Mouse (Mus musculus) mature B cell (primary cell): ENCODE data around the gene Dlx6.

ENCODE experiments used
- in situ Hi-C: fragments of 300-500 bp; cut with MboI; formaldehyde crosslinking; loops from 2 replicates; pipeline ENCODE4 v1.14.3; 2019

Gene Dlx6

DNA sequence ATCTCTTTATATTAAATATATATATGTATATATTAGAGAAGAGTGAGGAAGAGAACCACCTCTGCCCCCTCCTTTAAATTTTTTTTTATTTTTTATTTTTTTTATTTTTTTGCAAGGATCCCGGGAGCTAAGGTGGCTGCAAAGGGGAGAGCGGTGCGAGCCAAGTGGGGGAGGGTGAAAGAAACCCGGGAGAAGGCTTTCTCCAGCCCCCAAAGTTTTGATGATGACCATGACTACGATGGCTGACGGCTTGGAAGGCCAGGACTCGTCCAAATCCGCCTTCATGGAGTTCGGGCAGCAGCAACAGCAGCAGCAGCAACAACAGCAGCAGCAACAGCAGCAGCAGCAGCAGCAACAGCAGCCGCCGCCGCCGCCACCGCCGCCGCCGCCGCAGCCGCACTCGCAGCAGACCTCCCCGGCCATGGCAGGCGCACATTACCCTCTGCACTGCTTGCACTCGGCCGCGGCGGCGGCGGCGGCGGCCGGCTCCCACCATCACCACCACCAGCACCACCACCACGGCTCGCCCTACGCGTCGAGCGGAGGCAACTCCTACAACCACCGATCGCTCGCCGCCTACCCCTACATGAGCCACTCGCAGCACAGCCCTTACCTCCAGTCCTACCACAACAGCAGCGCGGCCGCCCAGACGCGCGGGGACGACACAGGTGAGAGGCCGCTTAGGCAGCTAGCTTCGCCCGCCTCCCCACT is at the start of gene Dlx6:
Gene Dlx6 (plus strand): TSS at position 175 of the 711 bp plus-strand sequence.
- in situ Hi-C loops = no loop called here

DNA sequence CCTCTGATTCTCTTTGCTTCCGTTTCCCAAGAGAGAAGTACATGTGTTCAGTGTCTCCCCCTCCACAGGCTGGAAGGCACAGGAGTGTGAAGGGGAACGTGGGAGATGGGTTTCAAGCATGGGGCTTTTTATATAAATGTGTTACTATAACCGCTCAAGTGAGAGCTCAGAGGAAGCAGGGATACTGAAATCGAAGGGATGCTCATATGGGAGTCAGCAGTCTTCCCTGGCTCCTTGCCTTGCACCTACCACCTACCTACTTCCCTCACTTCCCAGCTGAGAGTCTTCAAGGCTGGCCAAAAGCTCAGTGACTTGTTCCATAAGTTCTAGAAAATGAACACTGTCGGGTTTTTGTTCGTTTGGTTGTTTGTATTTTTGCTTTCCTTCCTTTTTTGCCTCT is 46.3 kb upstream of the Dlx6 start:
- in situ Hi-C loops = no loop called here

- in situ Hi-C loops = no loop called here
Observed at GRCm38 (mm10) chr6:6818036-6818788, 44.9 kb upstream of the Dlx6 start.

- in situ Hi-C loops = no loop called here
Observed at GRCm38 (mm10) chr6:6819134-6819533, 44.0 kb upstream of the Dlx6 start.

DNA sequence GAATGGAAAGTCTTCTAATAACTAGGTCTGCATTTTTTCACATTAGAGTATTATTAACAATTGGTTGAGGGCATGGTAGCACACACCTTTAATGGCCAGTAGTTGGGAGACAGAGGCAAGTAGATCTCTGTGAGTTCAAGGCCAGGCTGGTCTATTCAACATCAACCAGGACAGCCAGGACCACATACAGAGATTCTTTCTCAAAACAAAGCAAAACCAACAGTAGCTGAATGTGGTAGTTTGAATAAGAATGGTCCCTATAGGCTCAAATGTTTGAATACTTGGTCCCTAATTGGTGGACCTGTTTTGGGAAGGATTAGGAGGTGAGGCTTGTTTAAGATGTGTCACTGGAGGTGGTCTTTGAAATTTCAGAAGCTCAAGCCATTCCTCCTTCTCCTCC is 37.8 kb upstream of the Dlx6 start:
- in situ Hi-C loops = no loop called here

GRCm38 (mm10) chr6:6826861-6827260 is 36.3 kb upstream of the Dlx6 start:
- in situ Hi-C loops = no loop called here

DNA sequence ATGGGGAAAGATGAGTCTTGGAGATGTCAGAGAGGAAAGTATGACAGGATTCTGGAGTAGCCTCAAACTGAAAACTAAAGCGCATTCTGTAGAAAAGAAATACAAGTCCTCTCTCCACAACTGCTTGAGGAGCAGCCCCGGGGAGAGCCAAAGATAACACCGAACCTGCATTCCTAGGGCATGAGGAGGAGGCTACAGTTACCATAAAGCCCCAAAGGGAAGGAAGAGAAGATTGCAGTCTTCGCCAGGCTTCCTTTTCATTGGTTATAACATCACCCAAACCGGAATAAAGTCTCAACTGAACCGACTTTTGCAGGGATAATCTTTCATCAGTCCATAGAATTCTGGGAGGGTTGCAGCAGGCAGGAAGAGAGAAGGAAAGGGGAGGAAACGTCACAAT is 32.7 kb upstream of the Dlx6 start:
- in situ Hi-C loops = no loop called here

DNA sequence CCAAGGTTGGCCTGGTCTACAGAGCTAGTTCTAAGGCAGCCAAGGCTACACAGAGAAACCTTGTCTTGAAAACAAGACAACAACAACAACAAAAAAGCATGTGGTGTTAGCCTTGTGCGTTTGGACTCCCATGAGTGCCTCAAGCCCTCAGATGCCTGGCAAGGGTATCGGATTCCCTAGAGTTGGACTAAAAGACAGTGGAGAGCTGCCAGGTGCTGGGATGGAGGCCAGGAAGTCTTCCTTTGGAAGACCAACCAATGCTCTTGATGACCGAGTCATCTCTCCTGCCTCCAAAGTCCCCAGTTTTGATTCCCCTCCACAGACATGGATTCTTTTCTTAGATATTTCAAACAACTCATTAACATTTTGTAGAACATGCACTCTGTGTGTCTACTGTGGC is 29.8 kb upstream of the Dlx6 start:
- in situ Hi-C loops = no loop called here

- in situ Hi-C loops = no loop called here
Observed at GRCm38 (mm10) chr6:6848541-6848940, 14.6 kb upstream of the Dlx6 start.

GRCm38 (mm10) chr6:6849744-6850143 is 13.4 kb upstream of the Dlx6 start:
- in situ Hi-C loops = no loop called here

GRCm38 (mm10) chr6:6850324-6851060 is 12.6 kb upstream of the Dlx6 start:
- in situ Hi-C loops = no loop called here

- in situ Hi-C loops = no loop called here
Observed at GRCm38 (mm10) chr6:6851166-6851565, 12.0 kb upstream of the Dlx6 start.

DNA sequence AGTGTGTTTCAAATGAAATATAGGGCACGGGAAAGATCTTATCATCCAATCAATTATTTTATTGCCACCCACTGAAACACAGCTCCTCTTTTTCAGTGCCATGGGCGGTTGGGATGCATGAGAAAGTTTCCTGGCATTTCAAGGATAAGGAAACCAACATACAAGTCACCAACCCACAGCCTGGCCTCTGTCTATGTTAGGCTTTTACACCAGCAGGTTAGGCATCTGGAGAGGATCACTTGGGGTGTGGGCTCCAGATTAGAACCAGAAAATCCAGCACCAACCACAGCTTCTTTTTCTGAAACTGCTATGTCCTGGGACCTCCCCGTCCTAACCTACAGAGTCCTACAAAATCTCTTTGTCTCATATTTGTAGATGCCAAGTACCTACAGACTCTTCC is 10.2 kb upstream of the Dlx6 start:
- in situ Hi-C loops = no loop called here

DNA sequence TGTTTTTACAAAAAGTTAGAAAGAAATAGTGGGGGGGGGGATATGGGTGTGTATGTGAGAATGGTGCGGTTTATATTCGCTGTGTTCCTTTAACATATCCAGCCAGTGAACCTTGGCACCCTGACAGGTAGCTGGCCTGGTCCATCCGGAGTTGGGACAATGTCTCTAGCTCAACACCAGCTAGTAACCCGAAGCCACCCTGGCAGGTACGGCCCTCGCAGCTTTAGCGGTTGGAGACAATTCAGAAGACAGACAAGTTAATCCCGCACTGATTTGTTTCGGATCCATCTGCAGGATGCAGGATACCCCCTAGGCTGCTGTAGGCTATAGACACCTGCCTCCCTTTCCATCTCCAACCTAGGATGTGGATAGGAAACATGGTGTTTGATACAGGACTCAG is 9.0 kb upstream of the Dlx6 start:
- in situ Hi-C loops = no loop called here

GRCm38 (mm10) chr6:6854902-6855745 is 8.0 kb upstream of the Dlx6 start:
- in situ Hi-C loops = no loop called here

DNA sequence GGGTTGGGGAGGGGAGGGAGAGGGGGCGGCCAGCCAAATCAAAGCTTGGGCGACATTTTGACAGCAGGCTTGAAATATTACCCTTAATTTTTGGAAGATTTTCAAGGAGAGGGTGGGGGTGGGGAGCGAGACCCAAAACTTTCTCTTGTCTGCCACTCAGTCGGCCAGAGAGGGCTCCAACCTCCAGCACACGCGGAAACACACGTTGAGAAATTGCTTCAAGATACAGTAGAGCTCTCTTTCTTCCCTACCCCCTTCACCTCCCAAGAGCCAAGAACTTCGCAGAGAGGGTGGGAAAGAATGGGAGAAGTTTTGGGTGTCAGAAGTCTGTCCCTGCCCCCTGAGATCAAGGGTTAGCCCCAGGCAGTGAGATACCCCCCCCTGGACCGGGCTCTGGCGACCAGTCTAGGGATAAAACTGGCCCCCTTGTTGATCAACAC is 7.4 kb upstream of the Dlx6 start:
- in situ Hi-C loops = no loop called here

GRCm38 (mm10) chr6:6856316-6856715 is 6.8 kb upstream of the Dlx6 start:
- in situ Hi-C loops = no loop called here

GRCm38 (mm10) chr6:6856881-6857280 is 6.3 kb upstream of the Dlx6 start:
- in situ Hi-C loops = no loop called here

DNA sequence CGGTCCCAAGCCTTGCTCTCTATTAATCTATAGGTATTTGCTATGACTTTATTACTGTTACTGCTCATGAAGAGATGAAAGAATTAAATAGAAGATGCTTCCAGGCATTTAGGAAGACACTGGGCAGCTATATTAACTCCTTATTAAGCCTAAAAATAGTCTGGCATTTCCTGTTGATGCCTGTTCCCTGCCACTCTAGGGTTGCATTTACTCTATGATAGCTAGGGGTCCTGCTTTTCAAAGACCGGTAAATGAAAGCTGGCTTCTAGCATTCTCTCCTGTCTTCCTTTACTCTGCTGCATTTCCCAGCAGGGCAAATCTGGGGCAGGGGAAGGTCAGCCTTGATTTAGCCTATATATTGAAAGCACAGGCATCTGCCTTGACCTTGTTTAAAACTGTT is 5.4 kb upstream of the Dlx6 start:
- in situ Hi-C loops = no loop called here

GRCm38 (mm10) chr6:6858571-6858970 is 4.6 kb upstream of the Dlx6 start:
- in situ Hi-C loops = no loop called here

DNA sequence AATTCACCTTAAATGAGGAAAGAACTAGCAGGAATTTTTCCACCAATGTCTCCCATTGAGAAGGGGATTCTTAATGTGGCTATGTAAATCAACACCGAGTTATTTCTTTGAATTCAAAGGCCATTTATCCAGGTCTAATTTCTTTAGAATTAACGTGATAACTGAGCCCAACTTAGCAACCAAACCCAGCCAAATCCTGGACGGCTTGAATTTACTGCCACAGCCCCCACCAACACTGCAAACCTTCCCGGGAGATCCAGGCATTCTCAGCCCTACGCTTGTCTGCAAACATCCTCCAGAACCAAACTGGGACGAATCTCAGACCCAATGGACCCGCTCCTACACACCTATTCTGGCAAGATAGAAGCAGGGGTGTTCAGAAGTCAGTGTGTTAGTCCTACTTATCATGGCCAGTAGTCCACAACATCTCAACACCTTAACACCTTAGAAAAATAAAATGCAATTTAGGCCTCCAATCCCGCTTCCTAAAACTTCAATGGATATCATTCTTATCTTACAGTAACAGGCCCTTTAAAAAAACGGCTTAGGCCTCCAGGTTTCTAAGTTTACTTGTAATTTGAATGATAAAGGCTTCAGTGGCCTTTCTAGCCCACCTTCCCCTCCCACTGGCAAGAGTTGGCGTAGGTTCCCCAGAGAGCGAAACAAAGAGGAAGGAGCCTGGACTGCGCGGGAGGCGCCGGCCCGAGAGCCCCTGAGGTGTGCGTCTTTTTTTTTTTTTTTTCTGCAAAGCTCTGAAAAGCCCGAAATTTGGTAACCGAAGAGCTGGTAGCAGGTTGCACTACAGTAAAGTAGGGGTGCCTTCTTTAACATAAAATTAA is 3.8 kb upstream of the Dlx6 start:
- in situ Hi-C loops = no loop called here
